Mouse (Mus musculus): Measurements from ENCODE around the gene Smarca2. TPM values are rescaled to one million over a fixed set of nuclear protein-coding genes. Genes with fewer than 3 reads are reported as not detected.

Smarca2 gene
- polyA plus RNA-seq, 2 experiments = 72.2 to 104 TPM

DNA sequence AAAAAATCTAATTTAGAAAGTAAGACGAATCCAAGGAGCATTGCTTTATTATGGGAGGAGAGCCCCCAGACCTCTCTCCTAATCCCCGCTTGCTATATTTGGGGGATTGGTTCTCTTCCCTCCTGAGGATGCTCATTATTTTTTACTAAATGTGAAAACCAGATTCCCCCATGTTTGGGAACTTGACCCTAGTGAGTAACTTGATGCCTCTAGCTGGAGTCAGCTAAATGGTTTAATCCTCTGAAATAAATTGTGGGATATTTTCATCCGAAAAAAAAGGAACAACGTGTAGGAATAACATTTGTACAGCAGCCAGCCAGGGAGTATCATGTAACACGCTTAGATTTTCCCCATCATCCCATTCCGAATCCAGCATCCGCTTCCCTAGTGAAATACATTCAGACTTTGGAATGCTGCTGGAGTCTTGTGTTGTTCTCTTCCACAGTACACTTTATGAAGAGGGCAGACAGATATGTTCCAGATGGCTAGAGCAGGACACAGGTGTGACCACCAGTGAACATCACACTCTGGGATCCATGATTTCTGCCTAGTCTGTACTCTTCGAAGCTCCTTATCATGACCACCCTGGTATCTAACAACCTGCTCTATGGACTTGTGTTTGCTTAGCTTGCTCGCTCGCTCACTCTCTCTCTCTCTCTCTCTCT, 99.8 kb downstream of the Smarca2 start:
- no peak overlapping the region for H3K9ac ChIP-seq (ENCODE audit: low read depth, low read length, severe bottlenecking)
- peaks cover 18% of the 10 kb centered on the region; the same call in 1 of the 2 replicates for H3K4me1 ChIP-seq (ENCODE audit: control insufficient read depth, insufficient read depth, low read length)
- H3K4me2 ChIP-seq (replicated peaks; ENCODE audit: low read depth, low read length, severe bottlenecking) = no peak overlapping the region; the same call in 1 of the 2 replicates
- WGBS = 37% methylated on average over 10 of the region's 10 CpGs
- H3K9me3 ChIP-seq (ENCODE audit: control insufficient read depth, low read length) = no peaks in the 10 kb centered on the region
- peak; percentile 85 for DNase-seq (ENCODE audit: low spot score)
- ATAC-seq (ENCODE audit: low FRiP score, low read depth) = peak; percentile 88
- H3K27ac ChIP-seq (replicated peaks; ENCODE audit: low read depth, low read length) = peak overlapping the region; percentile 58; the same call in 1 of the 2 replicates
- peaks cover 37% of the 10 kb centered on the region for H3K36me3 ChIP-seq (ENCODE audit: control insufficient read depth, insufficient read depth, low read length)
- H3K27me3 ChIP-seq (ENCODE audit: control insufficient read depth, insufficient read depth, low read length) = no peaks in the 10 kb centered on the region
- no peak for TF ChIP-seq POLR2A (IDR thresholded peaks at IDR 0.05; ENCODE audit: borderline replicate concordance, extremely low read depth, insufficient read depth, insufficient read length)
- H3K4me3 ChIP-seq (replicated peaks; ENCODE audit: low read length) = no peak overlapping the region

DNA sequence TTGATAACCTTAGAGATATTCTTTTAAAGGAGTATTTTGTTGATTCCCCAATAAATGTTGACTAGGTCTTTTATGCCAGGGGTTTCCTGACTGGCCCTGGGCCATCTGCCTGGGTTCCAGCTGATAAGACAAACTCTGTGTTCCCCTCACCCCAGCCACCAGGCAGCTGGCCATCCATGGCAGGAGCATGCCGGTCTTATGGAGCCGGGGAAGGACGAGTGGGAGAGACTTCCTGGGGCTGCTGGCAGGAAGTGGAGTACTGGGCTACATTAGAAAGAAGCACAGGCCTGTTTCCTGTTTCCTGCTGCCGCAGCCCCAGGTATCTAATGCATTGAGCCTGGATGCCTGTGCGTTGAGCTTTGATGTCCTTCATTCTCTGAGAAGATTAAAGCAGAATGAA, 102.1 kb downstream of the Smarca2 start:
- no peaks in the 10 kb centered on the region for H3K27me3 ChIP-seq (ENCODE audit: control insufficient read depth, insufficient read depth, low read length)
- H3K9ac ChIP-seq (ENCODE audit: low read depth, low read length, severe bottlenecking) = no peak overlapping the region
- no peak overlapping the region for H3K4me3 ChIP-seq (replicated peaks; ENCODE audit: low read length)
- 36% methylated on average over 5 of the region's 5 CpGs for WGBS
- TF ChIP-seq POLR2A (IDR thresholded peaks at IDR 0.05; ENCODE audit: borderline replicate concordance, extremely low read depth, insufficient read depth, insufficient read length) = no peak
- ATAC-seq (ENCODE audit: low FRiP score, low read depth) (no peak), DNase-seq (ENCODE audit: low spot score) (no peak)
- no peak overlapping the region for H3K27ac ChIP-seq (replicated peaks; ENCODE audit: low read depth, low read length)
- H3K4me1 ChIP-seq (ENCODE audit: control insufficient read depth, insufficient read depth, low read length) = peaks cover 18% of the 10 kb centered on the region; the same call in 1 of the 2 replicates
- no peak overlapping the region for H3K4me2 ChIP-seq (replicated peaks; ENCODE audit: low read depth, low read length, severe bottlenecking)
- no peaks in the 10 kb centered on the region for H3K9me3 ChIP-seq (ENCODE audit: control insufficient read depth, low read length)
- H3K36me3 ChIP-seq (ENCODE audit: control insufficient read depth, insufficient read depth, low read length) = peaks cover 27% of the 10 kb centered on the region

DNA sequence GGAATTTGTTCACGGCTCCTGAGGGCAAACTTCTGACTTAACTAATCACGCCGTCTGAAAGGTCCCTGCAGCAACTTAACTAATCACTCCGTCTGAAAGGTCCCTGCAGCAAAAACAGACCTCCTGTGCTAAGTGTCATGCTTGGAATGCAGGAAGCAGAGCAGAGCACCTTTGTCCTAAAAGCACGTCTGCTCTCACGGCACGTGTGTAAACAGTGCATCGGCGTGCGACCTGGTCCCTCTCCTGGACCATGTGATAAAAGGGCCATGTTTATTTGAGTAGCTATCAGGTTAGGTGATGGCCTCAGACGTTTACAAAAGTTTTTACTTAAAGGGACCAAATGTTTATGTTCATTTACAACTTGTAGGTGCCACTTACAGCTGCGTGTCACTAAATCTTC, 104.2 kb downstream of the Smarca2 start:
- H3K9me3 ChIP-seq (ENCODE audit: control insufficient read depth, low read length) = no peaks in the 10 kb centered on the region
- TF ChIP-seq POLR2A (IDR thresholded peaks at IDR 0.05; ENCODE audit: borderline replicate concordance, extremely low read depth, insufficient read depth, insufficient read length) = no peak
- no peak for ATAC-seq (ENCODE audit: low FRiP score, low read depth)
- 17% methylated on average over 12 of the region's 12 CpGs for WGBS
- H3K9ac ChIP-seq (ENCODE audit: low read depth, low read length, severe bottlenecking) = no peak overlapping the region
- no peak overlapping the region for H3K27ac ChIP-seq (replicated peaks; ENCODE audit: low read depth, low read length)
- DNase-seq (ENCODE audit: low spot score) = no peak
- no peak overlapping the region for H3K4me3 ChIP-seq (replicated peaks; ENCODE audit: low read length)
- peaks cover 33% of the 10 kb centered on the region for H3K36me3 ChIP-seq (ENCODE audit: control insufficient read depth, insufficient read depth, low read length)
- H3K4me2 ChIP-seq (replicated peaks; ENCODE audit: low read depth, low read length, severe bottlenecking) = no peak overlapping the region
- peaks cover 15% of the 10 kb centered on the region; the same call in 1 of the 2 replicates for H3K4me1 ChIP-seq (ENCODE audit: control insufficient read depth, insufficient read depth, low read length)
- no peaks in the 10 kb centered on the region for H3K27me3 ChIP-seq (ENCODE audit: control insufficient read depth, insufficient read depth, low read length)

DNA sequence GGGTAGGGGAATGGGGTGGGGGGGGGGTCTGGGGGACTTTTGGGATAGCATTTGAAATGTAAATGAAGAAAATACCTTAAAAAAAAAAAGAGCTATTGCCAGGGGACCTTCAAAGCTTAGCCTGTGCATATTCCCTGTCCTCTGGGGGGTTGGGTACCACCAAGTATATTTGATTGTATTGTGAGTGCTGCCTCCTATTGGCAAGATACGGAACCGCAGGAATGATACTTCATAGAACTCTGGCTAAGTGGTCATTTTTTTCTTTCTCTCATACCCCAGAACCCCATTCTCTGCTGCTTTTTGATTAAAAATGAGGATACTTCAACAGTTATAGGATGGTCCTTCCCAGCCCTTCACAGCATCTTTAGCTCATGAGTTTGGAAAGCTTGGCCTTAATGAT, 106.4 kb downstream of the Smarca2 start:
- Histone ChIP-seq H3K4me3 (replicated peaks; ENCODE audit: low read length) (no peak overlapping the region), H3K27ac (replicated peaks; ENCODE audit: low read depth, low read length) (no peak overlapping the region), H3K9me3 (ENCODE audit: control insufficient read depth, low read length) (no peaks in the 10 kb centered on the region), H3K4me2 (replicated peaks; ENCODE audit: low read depth, low read length, severe bottlenecking) (no peak overlapping the region), H3K27me3 (ENCODE audit: control insufficient read depth, insufficient read depth, low read length) (no peaks in the 10 kb centered on the region), H3K4me1 (ENCODE audit: control insufficient read depth, insufficient read depth, low read length) (peaks cover 2% of the 10 kb centered on the region; the same call in 1 of the 2 replicates), H3K9ac (ENCODE audit: low read depth, low read length, severe bottlenecking) (no peak overlapping the region), H3K36me3 (ENCODE audit: control insufficient read depth, insufficient read depth, low read length) (peaks cover 40% of the 10 kb centered on the region)
- no peak for ATAC-seq (ENCODE audit: low FRiP score, low read depth)
- no peak for TF ChIP-seq POLR2A (IDR thresholded peaks at IDR 0.05; ENCODE audit: borderline replicate concordance, extremely low read depth, insufficient read depth, insufficient read length)
- WGBS = 34% methylated on average over 2 of the region's 2 CpGs
- peak; percentile 43 for DNase-seq (ENCODE audit: low spot score)

- H3K4me1 ChIP-seq (ENCODE audit: control insufficient read depth, insufficient read depth, low read length) = peaks cover 5% of the 10 kb centered on the region; the same call in 1 of the 2 replicates
- ATAC-seq (ENCODE audit: low FRiP score, low read depth) = no peak
- H3K4me2 ChIP-seq (replicated peaks; ENCODE audit: low read depth, low read length, severe bottlenecking) = no peak overlapping the region
- H3K27ac ChIP-seq (replicated peaks; ENCODE audit: low read depth, low read length) = 0 out of 2 replicates have a peak overlapping the region, but pooled peaks have one; percentile 7
- H3K4me3 ChIP-seq (replicated peaks; ENCODE audit: low read length) = no peak overlapping the region
- no peak overlapping the region for H3K9ac ChIP-seq (ENCODE audit: low read depth, low read length, severe bottlenecking)
- WGBS = 64% methylated on average over 9 of the region's 9 CpGs
- no peaks in the 10 kb centered on the region for H3K27me3 ChIP-seq (ENCODE audit: control insufficient read depth, insufficient read depth, low read length)
- TF ChIP-seq POLR2A (IDR thresholded peaks at IDR 0.05; ENCODE audit: borderline replicate concordance, extremely low read depth, insufficient read depth, insufficient read length) = no peak
- no peaks in the 10 kb centered on the region for H3K9me3 ChIP-seq (ENCODE audit: control insufficient read depth, low read length)
- no peak for DNase-seq (ENCODE audit: low spot score)
- peaks cover 42% of the 10 kb centered on the region for H3K36me3 ChIP-seq (ENCODE audit: control insufficient read depth, insufficient read depth, low read length)
Observed at GRCm38 (mm10) chr19:26716217-26716616, 111.4 kb downstream of the Smarca2 start.
